Mouse (Mus musculus) frontal cortex, postnatal 10 days (tissue): Measurements from ENCODE around the gene Ctdnep1.

Experiments
- DNase-seq, 2 experiments: peaks; one replicate each; pipeline ENCODE4 v3.0.0; 2022; ENCODE audit warnings: low spot score in 2 of 2, mixed read lengths in 1 of 2

Gene Ctdnep1

DNA sequence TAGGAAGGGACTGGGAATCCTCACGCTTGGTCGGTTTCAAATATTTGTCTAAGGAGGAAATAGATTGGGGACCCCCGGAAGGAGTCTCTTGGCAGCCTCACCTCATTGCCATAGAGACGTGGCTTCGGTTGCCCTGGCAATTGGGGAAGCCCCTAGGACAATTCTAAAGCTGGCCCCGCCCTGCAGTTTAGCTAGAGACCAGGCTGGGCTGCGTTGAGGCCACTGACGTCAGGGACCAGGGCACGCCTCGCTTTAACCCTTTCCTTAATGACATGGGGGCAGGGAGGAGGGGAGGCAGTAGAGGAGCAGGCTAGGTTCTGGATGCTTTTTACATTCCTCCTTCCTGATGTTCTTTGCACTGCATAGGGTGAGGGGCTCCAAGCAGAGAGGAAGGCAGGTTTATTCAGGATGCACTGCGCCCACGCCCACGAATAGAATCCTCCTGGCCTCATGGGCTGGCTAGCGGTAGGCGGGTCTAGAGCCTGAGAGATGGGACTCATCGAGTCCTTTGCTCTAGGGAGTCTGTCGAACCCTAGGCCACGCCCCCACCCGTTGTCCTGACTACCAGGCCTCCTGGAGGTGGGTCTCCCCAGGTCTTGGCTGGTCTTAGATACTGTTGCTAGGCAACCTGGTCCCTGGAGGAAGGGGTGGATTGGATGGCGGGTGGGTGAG is 48.3 kb downstream of the Ctdnep1 start:
- peak; percentile 91 to 97 for DNase-seq

DNA sequence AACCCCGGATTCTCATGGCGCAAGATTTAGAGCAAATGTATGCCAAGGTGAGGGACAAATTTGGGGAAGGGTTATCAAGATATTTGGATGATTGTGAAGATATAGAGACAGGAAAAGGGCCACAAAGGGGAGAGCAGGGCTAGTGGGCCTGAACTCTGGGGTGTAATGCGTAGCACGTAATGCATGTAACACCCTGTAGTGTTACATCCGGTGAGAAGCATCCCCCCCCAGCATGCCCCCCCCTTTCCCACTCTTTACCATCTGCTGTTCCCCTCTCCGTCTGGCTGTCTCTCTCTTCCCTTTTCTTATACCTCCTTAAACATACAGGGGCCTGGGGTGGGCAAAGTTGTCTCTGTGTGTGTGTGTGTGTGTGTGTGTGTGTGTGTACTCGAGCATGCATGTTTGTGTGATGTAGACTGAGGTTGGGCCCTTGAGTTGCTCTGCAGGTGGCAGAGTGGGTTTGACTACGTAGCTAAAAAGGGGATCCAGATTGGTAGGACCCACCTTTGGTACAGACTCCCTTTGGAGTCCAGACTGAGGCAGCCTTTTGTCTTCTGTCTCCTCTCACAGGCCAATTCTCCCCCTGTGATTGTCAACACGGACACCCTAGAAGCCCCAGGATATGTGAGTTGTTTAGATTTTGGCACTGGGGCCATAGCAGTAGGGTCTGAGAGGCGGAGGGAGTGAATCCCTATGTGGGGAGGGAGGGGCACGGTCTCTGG is 49.0 kb downstream of the Ctdnep1 start:
- no peak for DNase-seq

DNA sequence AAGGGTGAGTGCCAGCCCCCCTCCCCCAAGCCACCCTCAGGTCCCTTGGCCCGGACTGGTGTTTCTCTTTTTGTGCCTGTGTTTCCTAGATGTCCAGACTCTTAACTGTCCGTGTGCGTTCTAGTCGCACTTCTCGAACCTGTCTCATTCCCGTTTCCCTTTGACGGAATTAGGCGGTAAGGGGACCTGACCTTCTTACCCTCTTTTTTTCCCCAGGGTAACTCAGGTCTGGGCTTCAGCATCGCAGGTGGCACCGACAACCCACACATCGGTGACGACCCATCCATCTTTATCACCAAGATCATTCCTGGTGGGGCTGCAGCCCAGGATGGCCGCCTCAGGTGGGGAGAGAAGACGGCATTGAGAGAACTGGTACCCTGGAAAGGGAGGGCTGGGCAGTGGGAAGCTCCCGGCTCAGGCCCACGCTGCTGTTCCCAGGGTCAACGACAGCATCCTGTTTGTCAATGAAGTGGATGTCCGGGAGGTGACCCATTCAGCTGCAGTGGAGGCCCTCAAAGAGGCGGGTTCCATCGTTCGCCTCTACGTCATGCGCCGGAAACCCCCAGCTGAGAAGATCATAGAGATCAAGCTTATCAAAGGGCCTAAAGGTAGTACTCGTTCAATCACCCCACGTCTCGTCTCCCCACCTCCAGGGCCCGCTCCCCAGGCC is 49.8 kb downstream of the Ctdnep1 start:
- no peak for DNase-seq

DNA sequence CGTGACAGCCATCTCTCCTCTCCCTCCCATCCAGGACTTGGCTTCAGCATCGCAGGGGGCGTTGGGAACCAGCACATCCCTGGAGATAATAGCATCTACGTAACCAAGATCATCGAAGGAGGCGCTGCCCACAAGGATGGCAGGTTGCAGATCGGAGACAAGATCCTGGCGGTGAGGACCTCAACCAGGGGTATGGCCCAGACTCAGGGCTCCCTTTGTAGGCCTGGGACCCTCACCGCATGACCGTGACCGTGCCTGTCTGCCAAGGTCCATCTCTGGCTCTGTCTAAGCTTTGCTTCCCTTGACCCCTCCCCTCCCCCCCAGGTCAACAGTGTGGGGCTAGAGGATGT is 50.3 kb downstream of the Ctdnep1 start:
- DNase-seq: no peak

DNA sequence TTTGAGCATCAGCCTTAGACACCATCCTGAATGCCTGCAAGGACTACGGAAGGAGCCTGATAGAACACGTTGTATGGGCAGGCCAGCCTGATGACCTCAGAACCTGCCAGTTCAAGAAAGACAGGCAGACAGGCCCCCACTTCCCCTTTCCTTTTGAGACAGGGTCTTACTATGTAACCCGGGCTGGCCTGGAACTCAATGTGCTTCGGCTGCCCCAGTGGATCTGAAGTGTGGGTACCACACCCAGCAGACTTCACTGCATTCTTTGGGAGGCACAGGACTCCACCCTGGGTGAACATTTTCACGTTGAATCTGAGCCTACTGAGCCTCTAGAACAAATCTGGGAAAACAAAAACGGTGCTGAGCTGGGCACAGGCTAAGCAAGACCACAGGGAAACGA is 57.2 kb downstream of the Ctdnep1 start:
- DNase-seq: no peak

DNA sequence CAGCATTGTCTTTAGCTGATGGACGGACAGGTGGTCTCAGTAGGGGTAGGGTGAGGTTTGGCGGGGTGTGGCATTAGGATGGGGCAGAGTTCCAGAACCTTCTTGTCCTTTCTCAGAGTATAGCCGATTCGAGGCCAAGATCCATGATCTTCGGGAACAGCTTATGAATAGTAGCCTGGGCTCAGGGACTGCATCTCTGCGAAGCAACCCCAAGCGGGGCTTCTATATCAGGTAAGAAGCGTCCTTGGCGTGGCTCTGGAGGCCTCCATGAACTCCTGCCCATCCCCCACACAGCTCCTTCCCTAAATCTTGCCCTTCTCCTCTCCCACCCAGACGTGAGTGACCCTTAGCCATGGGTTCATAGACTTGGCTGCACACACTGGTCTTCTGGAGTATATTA is 58.7 kb downstream of the Ctdnep1 start:
- peak; percentile 7 to 9 for DNase-seq

DNA sequence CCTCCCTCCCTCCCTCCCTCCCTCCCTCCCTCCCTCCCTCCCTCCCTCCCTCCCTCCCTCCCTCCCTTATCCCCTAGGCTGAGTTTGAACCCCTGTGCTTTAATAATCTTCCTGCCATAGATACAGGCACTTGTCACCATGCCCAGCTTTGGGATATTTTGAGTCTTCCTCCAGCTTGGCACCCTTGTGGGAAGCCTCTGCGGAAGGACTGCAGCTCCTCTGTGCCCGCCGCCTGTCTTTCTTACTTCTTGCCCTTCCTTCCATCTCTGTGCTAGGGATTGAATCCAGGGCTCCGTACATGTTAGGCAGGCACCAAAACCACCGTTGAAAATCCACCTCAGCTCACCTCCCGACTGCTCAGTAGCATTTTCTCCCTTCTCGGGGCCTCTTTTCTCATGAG is 59.2 kb downstream of the Ctdnep1 start:
- DNase-seq: peak in 1 of 2 experiments; percentile 6
